Comparison of ENCODE assay signal across 9 mouse cellular contexts in the genomic region with DNA sequence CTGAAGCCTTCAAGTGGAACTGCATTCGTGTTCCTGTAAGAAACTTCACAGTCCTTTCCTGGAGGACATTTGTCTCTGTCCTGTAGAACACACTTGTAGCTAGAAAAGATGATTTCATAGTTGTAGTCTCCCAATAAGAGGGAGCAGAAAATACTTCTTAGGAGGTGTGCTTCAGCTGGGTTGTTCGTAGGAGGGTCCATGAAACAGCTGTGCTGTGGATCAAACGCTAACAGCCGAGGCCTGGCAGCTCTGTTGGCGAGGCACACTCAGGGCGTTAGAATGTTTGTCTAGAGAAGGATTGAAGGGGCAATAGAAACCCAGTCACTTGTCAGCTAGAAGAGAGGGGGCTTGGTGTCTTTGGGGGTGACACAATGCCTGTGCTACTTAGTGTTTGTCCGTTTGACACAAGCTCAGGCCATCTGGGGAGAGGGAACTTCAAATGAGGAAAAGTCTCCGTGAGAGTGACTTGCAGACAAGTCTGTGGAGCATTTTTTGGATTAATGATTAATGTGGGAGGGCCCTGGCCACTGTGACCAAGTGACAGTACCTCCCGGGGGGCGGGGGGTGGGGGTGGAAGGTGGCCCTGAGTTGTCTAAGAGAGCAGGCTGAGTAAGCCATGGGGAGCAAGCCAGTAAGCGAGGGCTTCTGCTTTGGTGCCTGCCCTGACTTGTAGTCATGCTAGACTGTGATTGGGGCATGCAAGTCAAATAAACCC. TPM values are rescaled to one million over a fixed set of nuclear protein-coding genes. Genes with fewer than 3 reads are reported as not detected.
A peak's percentile ranks its signal among the peaks of the same experiment; 100 is the strongest.
DNase-seq lines count a peak whose midpoint lies in the region; ATAC-seq lines count a peak whose summit lies in the region.
"Had no signal": no experiment of that assay in that cellular context is flagged by ENCODE, and none has a peak within 500 bp of the region (broad histone marks: within the 10 kb centered on the region; RNA-seq: fewer than 3 reads in every experiment).

No protein-coding gene starts in this region.

- DNase-seq in adrenal gland, adult 2 months = peak; percentile 54
- no peak for DNase-seq in adrenal gland, postnatal 4 days (ENCODE audit: low spot score in 2 of 2)
- peak; percentile 47 for DNase-seq in kidney, adult 18-20 months
- peak; percentile 26 for DNase-seq in liver
- peak; percentile 35 for DNase-seq in lung, postnatal 10 days
- no peak for DNase-seq in right cerebral cortex, postnatal 25 days
- DNase-seq in cerebellum, postnatal 36 days = no peak
- DNase-seq: midbrain, embryonic 14.5 days had no signal

- ATAC-seq in erythroid progenitor cell, adult 5-6 weeks (replicated peaks; ENCODE audit: low FRiP score, poor library complexity, severe bottlenecking) = no peak

RNA-seq across cellular contexts. Expression of a gene that starts 16.1 kb away (rescaled TPM):
- total RNA-seq in adrenal gland, adult 2 months (2021) = 10 to 100 TPM; 52.9 to 58.3 TPM
- polyA plus RNA-seq in adrenal gland, adult 2 months (2012; rRNA removed) = 54.8 and 62.0 TPM in 2 replicates
- 10 to 100 TPM; 43.5 to 54.8 TPM for total RNA-seq in adrenal gland, postnatal 4 days (2021)
- total RNA-seq in erythroid progenitor cell, adult 5-6 weeks (2015; ENCODE audit: low replicate concordance) = 32.8 and 34.0 TPM in 2 replicates
- total RNA-seq in erythroid progenitor cell, adult 5-6 weeks (2017; ENCODE audit: low replicate concordance) = 11.4 and 15.7 TPM in 2 replicates

RNA-seq across cellular contexts. Expression of a gene that starts 16.3 kb away (rescaled TPM):
- total RNA-seq in adrenal gland, adult 2 months (2021) = 10 to 100 TPM; 24.0 to 28.3 TPM
- polyA plus RNA-seq in adrenal gland, adult 2 months (2012; rRNA removed) = 15.9 and 16.5 TPM in 2 replicates
- 10 to 100 TPM; 34.0 to 35.7 TPM for total RNA-seq in adrenal gland, postnatal 4 days (2021)
- total RNA-seq in erythroid progenitor cell, adult 5-6 weeks (2015; ENCODE audit: low replicate concordance) = 16.8 and 24.9 TPM in 2 replicates
- 16.0 and 21.4 TPM in 2 replicates for total RNA-seq in erythroid progenitor cell, adult 5-6 weeks (2017; ENCODE audit: low replicate concordance)

Comparison
In these comparisons a context has a peak if more than half of its experiments do, and no peak if none do; other contexts are left out.
1. DNase-seq: peak in adrenal gland, adult 2 months (single experiment), kidney, adult 18-20 months (single experiment), liver (single experiment) and lung, postnatal 10 days (single experiment); none in adrenal gland, postnatal 4 days (0 of 2), right cerebral cortex, postnatal 25 days (single experiment) and cerebellum, postnatal 36 days (0 of 2).